Comparison of ENCODE assay signal across 27 mouse cellular contexts in genomic region chr1:162256912-162257607, GRCm38 (mm10).
DNase-seq lines count a peak whose midpoint lies in the region; ATAC-seq and TF ChIP-seq lines count a peak whose summit lies in the region.
"Had no signal": no experiment of that assay in that cellular context is flagged by ENCODE, and none has a peak within 500 bp of the region (broad histone marks: within the 10 kb centered on the region; RNA-seq: fewer than 3 reads in every experiment).

No protein-coding gene starts in this region.

- TF ChIP-seq CTCF in lung, postnatal 0 days (IDR thresholded peaks at IDR 0.05): no peak

- WGBS in embryonic facial prominence, embryonic 14.5 days: 67% methylated on average over 6 of the region's 6 CpGs
- WGBS in limb, embryonic 15.5 days: 48% methylated on average over 6 of the region's 6 CpGs
- 44% methylated on average over 6 of the region's 6 CpGs for WGBS in lung, postnatal 0 days

- DNase-seq in kidney, postnatal 10 days: peak; percentile 16
- DNase-seq in kidney, adult 11 months: no peak
- peak; percentile 50 for DNase-seq in embryonic facial prominence, embryonic 14.5 days (ENCODE audit: low spot score)
- peak; percentile 28 for DNase-seq in lung, postnatal 0 days (ENCODE audit: low spot score)
- DNase-seq in heart, adult 9 months (ENCODE audit: low spot score in 2 of 2): no peak
- no peak for DNase-seq in embryo, embryonic 10 days (ENCODE audit: low spot score)
- DNase-seq: adrenal gland, adult 2 months; B cell, adult 2 months; cerebellum, adult 8-10 months; heart, postnatal 14 days; left cerebral cortex, postnatal 4 days; liver, embryonic 13.5 days; thymus, adult 2 months; thymus, postnatal 4 days had no signal

- H3K4me1 ChIP-seq in embryonic facial prominence, embryonic 14.5 days (ENCODE audit: control insufficient read depth, insufficient read depth, low read length): peaks cover 27% of the 10 kb centered on the region
- H3K4me1 ChIP-seq in limb, embryonic 15.5 days: peaks cover 13% of the 10 kb centered on the region
- no peaks in the 10 kb centered on the region for H3K4me1 ChIP-seq in lung, postnatal 0 days (ENCODE audit: insufficient read depth, low read depth, low read length)
- H3K4me1 ChIP-seq: forebrain, embryonic 15.5 days; liver, embryonic 13.5 days had no signal

- no peak overlapping the region for H3K9ac ChIP-seq in embryonic facial prominence, embryonic 14.5 days (ENCODE audit: low read depth, low read length)
- H3K9ac ChIP-seq in limb, embryonic 15.5 days: no peak overlapping the region
- H3K9ac ChIP-seq in lung, postnatal 0 days (replicated peaks; ENCODE audit: low read depth): no peak overlapping the region
- H3K9ac ChIP-seq: forebrain, embryonic 15.5 days; heart, embryonic 13.5 days; hindbrain, embryonic 12.5 days; kidney, embryonic 15.5 days; liver, embryonic 13.5 days; neural tube, embryonic 15.5 days had no signal

- peak overlapping the region; percentile 52; the same call in 1 of the 2 replicates for H3K27ac ChIP-seq in embryonic facial prominence, embryonic 14.5 days (replicated peaks; ENCODE audit: low read depth, low read length)
- no peak overlapping the region for H3K27ac ChIP-seq in limb, embryonic 15.5 days
- no peak overlapping the region for H3K27ac ChIP-seq in lung, postnatal 0 days (ENCODE audit: low read length)
- H3K27ac ChIP-seq: forebrain, embryonic 15.5 days; heart, embryonic 13.5 days; hindbrain, embryonic 12.5 days; kidney, embryonic 15.5 days; liver, embryonic 13.5 days; macrophage; midbrain, embryonic 10.5 days; neural tube, embryonic 15.5 days; stomach, postnatal 0 days had no signal

- TF ChIP-seq EP300 in lung, postnatal 0 days (IDR thresholded peaks at IDR 0.05): no peak

- H3K4me3 ChIP-seq in embryonic facial prominence, embryonic 14.5 days (ENCODE audit: low read depth, low read length): no peak overlapping the region
- H3K4me3 ChIP-seq in limb, embryonic 15.5 days: no peak overlapping the region
- no peak overlapping the region for H3K4me3 ChIP-seq in lung, postnatal 0 days (ENCODE audit: low read depth, low read length)
- H3K4me3 ChIP-seq: forebrain, embryonic 15.5 days; heart, embryonic 13.5 days; hindbrain, embryonic 12.5 days; kidney, embryonic 15.5 days; liver, embryonic 13.5 days; midbrain, embryonic 10.5 days; neural tube, embryonic 15.5 days had no signal

- ATAC-seq in embryonic facial prominence, embryonic 14.5 days (ENCODE audit: low read depth): no peak; the same call in 1 of the 2 replicates
- peak; percentile 74; the same call in 1 of the 2 replicates for ATAC-seq in limb, embryonic 15.5 days (ENCODE audit: insufficient number of reproducible peaks, low FRiP score, low TSS enrichment, low read depth)
- ATAC-seq in lung, postnatal 0 days: peak; percentile 57; the same call in 1 of the 2 replicates
- no peak for ATAC-seq in erythroblast, adult 5-6 weeks (replicated peaks; ENCODE audit: low FRiP score, poor library complexity, severe bottlenecking)
- ATAC-seq: forebrain, embryonic 15.5 days; intestine, postnatal 0 days had no signal

- H3K9me3 ChIP-seq in embryonic facial prominence, embryonic 14.5 days (ENCODE audit: control insufficient read depth, low read length): no peaks in the 10 kb centered on the region
- no peaks in the 10 kb centered on the region for H3K9me3 ChIP-seq in limb, embryonic 15.5 days
- H3K9me3 ChIP-seq in lung, postnatal 0 days (ENCODE audit: low read length): no peaks in the 10 kb centered on the region
- H3K9me3 ChIP-seq: forebrain, embryonic 15.5 days; G1E; heart, embryonic 13.5 days; hindbrain, embryonic 12.5 days; kidney, embryonic 15.5 days; liver, embryonic 13.5 days; midbrain, embryonic 10.5 days; neural tube, embryonic 15.5 days had no signal

- H3K27me3 ChIP-seq in embryonic facial prominence, embryonic 14.5 days (replicated peaks; ENCODE audit: control insufficient read depth, insufficient read depth, low read length): no peaks in the 10 kb centered on the region
- H3K27me3 ChIP-seq in limb, embryonic 15.5 days: no peaks in the 10 kb centered on the region
- H3K27me3 ChIP-seq in lung, postnatal 0 days (replicated peaks; ENCODE audit: insufficient read depth, low read length): no peaks in the 10 kb centered on the region
- H3K27me3 ChIP-seq: CH12.LX; forebrain, embryonic 15.5 days; heart, embryonic 13.5 days; hindbrain, embryonic 12.5 days; kidney, embryonic 15.5 days; liver, embryonic 13.5 days; neural tube, embryonic 15.5 days had no signal

- no peak overlapping the region for H3K4me2 ChIP-seq in embryonic facial prominence, embryonic 14.5 days (ENCODE audit: low read depth, low read length)
- no peak overlapping the region for H3K4me2 ChIP-seq in limb, embryonic 15.5 days
- H3K4me2 ChIP-seq in lung, postnatal 0 days (replicated peaks; ENCODE audit: low read depth, low read length): no peak overlapping the region
- H3K4me2 ChIP-seq: forebrain, embryonic 15.5 days; heart, embryonic 13.5 days; hindbrain, embryonic 12.5 days; kidney, embryonic 15.5 days; liver, embryonic 13.5 days; neural tube, embryonic 15.5 days had no signal

- no peaks in the 10 kb centered on the region for H3K36me3 ChIP-seq in embryonic facial prominence, embryonic 14.5 days (ENCODE audit: control insufficient read depth, insufficient read depth, low read length)
- no peaks in the 10 kb centered on the region for H3K36me3 ChIP-seq in limb, embryonic 15.5 days
- H3K36me3 ChIP-seq in lung, postnatal 0 days (ENCODE audit: insufficient read depth, low read length): no peaks in the 10 kb centered on the region
- H3K36me3 ChIP-seq: forebrain, embryonic 15.5 days; G1E; heart, embryonic 13.5 days; hindbrain, embryonic 12.5 days; kidney, embryonic 15.5 days; liver, embryonic 13.5 days; midbrain, embryonic 10.5 days had no signal

Comparison
In these comparisons a context has a peak if more than half of its experiments do, and no peak if none do; other contexts are left out.
1. DNase-seq: peak in kidney, postnatal 10 days (single experiment), embryonic facial prominence, embryonic 14.5 days (single experiment) and lung, postnatal 0 days (single experiment); none in kidney, adult 11 months (single experiment), heart, adult 9 months (0 of 2) and embryo, embryonic 10 days (single experiment).
2. ATAC-seq: peak in limb, embryonic 15.5 days (single experiment) and lung, postnatal 0 days (single experiment); none in embryonic facial prominence, embryonic 14.5 days (single experiment) and erythroblast, adult 5-6 weeks (single experiment).